Mouse (Mus musculus): ENCODE results near the gene Cxcl2. TPM values are rescaled to one million over a fixed set of nuclear protein-coding genes. Genes with fewer than 3 reads are reported as not detected.
A peak's percentile ranks its signal among the peaks of the same experiment; 100 is the strongest.

Cxcl2 gene
- polyA plus RNA-seq, 1 experiment from 2014 or later: not detected

DNA sequence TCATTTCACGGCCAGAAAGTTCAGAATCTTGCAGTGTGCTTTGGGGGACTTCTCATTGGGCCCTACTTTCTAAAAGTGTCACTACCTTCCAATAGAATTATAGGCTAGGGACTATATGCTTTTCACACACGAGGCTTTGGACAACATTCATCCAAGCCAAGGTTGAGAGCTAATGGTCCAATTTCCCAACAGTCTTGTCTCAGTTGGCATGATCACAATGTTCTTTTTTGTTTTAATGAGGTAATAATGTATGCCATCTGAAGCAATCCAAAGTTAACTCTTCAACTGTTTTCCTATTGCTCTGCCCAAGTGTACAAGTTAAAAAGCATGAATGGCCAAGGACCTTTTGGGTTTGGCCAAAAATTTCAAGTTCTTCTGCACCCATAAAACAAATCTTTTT lies 15.8 kb downstream of the Cxcl2 start:
- Histone ChIP-seq H3K4me2 (ENCODE audit: low read length) (no peak overlapping the region), H3K4me1 (ENCODE audit: control insufficient read depth, insufficient read depth, low read depth, low read length) (no peaks in the 10 kb centered on the region), H3K36me3 (ENCODE audit: control insufficient read depth, insufficient read depth, low read length) (no peaks in the 10 kb centered on the region), H3K9ac (ENCODE audit: low read depth, low read length) (no peak overlapping the region), H3K4me3 (ENCODE audit: low read length) (no peak overlapping the region), H3K27ac (ENCODE audit: low read depth, low read length) (no peak overlapping the region), H3K9me3 (ENCODE audit: control insufficient read depth, low read length) (no peaks in the 10 kb centered on the region), H3K27me3 (replicated peaks; ENCODE audit: control insufficient read depth, insufficient read depth, low read length) (no peaks in the 10 kb centered on the region)
- ATAC-seq: no peak
- 73% methylated on average over 2 of the region's 2 CpGs for WGBS

DNA sequence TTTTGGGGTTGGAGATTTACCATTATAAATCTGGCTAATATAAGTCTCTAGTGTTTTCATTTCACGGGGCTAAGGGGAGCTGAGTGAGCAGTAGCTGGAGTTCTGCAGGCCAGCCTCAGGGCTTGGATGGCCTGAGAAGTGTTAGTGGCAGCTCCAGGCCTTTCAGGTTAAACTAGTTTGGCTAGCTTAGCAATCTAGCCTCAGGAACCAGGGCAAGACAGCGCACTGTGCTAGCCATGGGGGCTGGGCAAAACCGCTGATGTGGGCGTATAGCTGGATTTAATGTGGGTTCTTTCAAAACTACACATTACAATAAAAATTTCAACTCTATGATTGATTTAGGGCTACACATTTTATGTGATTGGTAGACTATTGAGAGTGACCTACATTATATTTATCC lies 19.3 kb downstream of the Cxcl2 start:
- Histone ChIP-seq H3K9me3 (ENCODE audit: control insufficient read depth, low read length) (no peaks in the 10 kb centered on the region), H3K4me2 (ENCODE audit: low read length) (no peak overlapping the region), H3K9ac (ENCODE audit: low read depth, low read length) (no peak overlapping the region), H3K4me1 (ENCODE audit: control insufficient read depth, insufficient read depth, low read depth, low read length) (no peaks in the 10 kb centered on the region), H3K27me3 (replicated peaks; ENCODE audit: control insufficient read depth, insufficient read depth, low read length) (no peaks in the 10 kb centered on the region), H3K27ac (ENCODE audit: low read depth, low read length) (no peak overlapping the region), H3K36me3 (ENCODE audit: control insufficient read depth, insufficient read depth, low read length) (no peaks in the 10 kb centered on the region), H3K4me3 (ENCODE audit: low read length) (no peak overlapping the region)
- no peak for ATAC-seq
- 95% methylated on average over 4 of the region's 4 CpGs for WGBS

DNA sequence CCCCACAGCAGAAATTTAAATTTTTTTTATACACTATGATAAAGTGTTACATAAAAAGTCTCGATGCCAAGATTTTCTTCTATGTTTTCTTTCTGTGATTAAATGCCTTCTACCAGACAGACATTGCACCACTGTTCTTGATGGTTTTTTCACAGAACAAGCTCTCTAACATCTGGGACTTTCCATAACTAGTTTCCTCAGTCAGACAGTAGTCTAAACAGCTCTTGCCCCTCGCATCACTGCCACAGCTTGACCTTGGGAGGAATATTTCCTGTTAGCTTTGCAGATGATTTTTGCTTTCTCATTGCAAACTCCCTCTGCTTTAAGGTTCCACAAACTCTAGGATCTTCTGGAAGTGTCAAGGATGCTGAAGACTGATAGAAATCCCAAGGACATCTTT lies 26.9 kb downstream of the Cxcl2 start:
- H3K4me3 ChIP-seq (ENCODE audit: low read length): peak overlapping the region; percentile 78
- peak overlapping the region; percentile 98 for H3K27ac ChIP-seq (ENCODE audit: low read depth, low read length)
- H3K9me3 ChIP-seq (ENCODE audit: control insufficient read depth, low read length): no peaks in the 10 kb centered on the region
- no peaks in the 10 kb centered on the region; the same call in 1 of the 2 replicates for H3K36me3 ChIP-seq (ENCODE audit: control insufficient read depth, insufficient read depth, low read length)
- peak; percentile 9 for ATAC-seq
- WGBS: 47% methylated on average over 2 of the region's 2 CpGs
- H3K27me3 ChIP-seq (replicated peaks; ENCODE audit: control insufficient read depth, insufficient read depth, low read length): no peaks in the 10 kb centered on the region
- H3K9ac ChIP-seq (ENCODE audit: low read depth, low read length): peak overlapping the region; percentile 99
- peaks cover 14% of the 10 kb centered on the region for H3K4me1 ChIP-seq (ENCODE audit: control insufficient read depth, insufficient read depth, low read depth, low read length)
- H3K4me2 ChIP-seq (ENCODE audit: low read length): peak overlapping the region; percentile 73

DNA sequence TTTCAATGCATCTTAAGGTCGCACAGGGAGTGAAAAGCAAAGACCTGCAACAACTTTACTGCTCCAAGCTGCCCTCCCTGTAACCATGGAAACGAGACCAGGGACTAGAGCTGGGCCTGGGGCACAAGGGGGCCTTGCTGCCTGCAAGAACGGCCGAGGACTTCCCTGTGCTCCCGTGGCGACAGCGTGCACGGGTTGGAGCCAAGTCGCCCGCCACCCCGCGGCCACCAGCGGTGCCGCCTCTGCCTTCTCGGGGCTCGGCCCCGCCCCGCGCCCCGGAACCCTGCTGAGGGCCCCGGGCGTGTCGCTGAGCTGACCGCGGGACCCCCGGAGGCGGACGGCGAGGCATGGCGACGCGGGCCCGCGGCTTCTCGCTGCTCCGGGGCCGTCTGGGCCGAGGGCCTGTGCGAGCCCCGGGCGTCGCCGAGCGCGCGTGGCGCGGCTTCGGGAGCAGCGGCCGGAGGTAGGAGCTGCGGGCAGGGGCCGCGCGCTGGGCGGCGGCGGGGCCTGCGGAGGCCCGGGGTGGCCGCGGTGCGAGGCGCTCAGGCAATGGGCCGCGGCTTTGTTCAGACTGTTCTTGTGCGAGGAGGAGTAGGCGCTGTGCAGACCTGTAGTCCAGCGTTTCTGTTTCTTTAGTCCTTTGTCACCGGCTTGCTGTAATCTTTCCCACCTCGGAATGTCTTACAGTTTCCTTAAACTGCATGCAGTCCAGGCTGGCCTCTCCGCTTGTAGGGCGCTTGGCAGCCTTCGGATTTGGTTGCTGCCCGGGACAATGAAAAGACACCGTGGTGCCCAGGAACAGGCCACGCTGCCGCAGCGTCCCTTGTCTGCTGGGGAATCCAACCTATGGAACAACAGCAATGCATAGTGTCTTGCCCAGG lies 27.5 kb downstream of the Cxcl2 start, which contains the start of gene Mthfd2l:
Mthfd2l (plus strand) TSS at position 147 of the 881 bp plus-strand sequence.
- peaks cover 14% of the 10 kb centered on the region for H3K4me1 ChIP-seq (ENCODE audit: control insufficient read depth, insufficient read depth, low read depth, low read length)
- H3K9ac ChIP-seq (ENCODE audit: low read depth, low read length): peak within 1 kb of the TSS; percentile 99
- peak; percentile 98 for ATAC-seq
- no peaks in the 10 kb centered on the region for H3K9me3 ChIP-seq (ENCODE audit: control insufficient read depth, low read length)
- under 1% methylated on average over 72 of the region's 79 CpGs for WGBS
- peak within 1 kb of the TSS; percentile 73 for H3K4me2 ChIP-seq (ENCODE audit: low read length)
- H3K27ac ChIP-seq (ENCODE audit: low read depth, low read length): peak within 1 kb of the TSS; percentile 98
- no peaks in the 10 kb centered on the region for H3K27me3 ChIP-seq (replicated peaks; ENCODE audit: control insufficient read depth, insufficient read depth, low read length)
- H3K36me3 ChIP-seq (ENCODE audit: control insufficient read depth, insufficient read depth, low read length): no peaks in the 10 kb centered on the region; the same call in 1 of the 2 replicates
- H3K4me3 ChIP-seq (ENCODE audit: low read length): peak within 1 kb of the TSS; percentile 78

DNA sequence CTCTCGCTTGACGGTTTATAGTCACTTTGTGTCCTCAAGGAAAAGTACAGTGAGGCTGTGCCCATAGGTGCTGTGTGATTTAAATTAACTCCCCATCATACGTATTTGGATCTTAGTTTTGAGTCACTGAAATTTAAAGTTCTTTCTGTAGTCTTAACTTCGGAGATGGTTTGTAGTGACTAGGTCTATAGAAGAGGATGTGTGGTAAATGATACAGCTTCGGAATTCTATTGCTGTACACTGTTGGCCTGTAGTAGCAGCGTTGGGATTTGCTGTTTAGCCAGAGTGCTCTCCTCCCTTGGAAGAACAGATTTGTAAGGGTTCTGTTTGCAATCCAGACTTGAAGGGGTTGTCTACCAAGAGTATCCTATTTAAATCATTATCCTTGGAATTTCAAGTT lies 28.2 kb downstream of the Cxcl2 start:
- Histone ChIP-seq H3K9ac (ENCODE audit: low read depth, low read length) (peak overlapping the region; percentile 99), H3K4me1 (ENCODE audit: control insufficient read depth, insufficient read depth, low read depth, low read length) (peaks cover 14% of the 10 kb centered on the region), H3K4me3 (ENCODE audit: low read length) (peak overlapping the region; percentile 78), H3K36me3 (ENCODE audit: control insufficient read depth, insufficient read depth, low read length) (no peaks in the 10 kb centered on the region; the same call in 1 of the 2 replicates), H3K4me2 (ENCODE audit: low read length) (peak overlapping the region; percentile 73), H3K27me3 (replicated peaks; ENCODE audit: control insufficient read depth, insufficient read depth, low read length) (no peaks in the 10 kb centered on the region), H3K27ac (ENCODE audit: low read depth, low read length) (peak overlapping the region; percentile 98), H3K9me3 (ENCODE audit: control insufficient read depth, low read length) (no peaks in the 10 kb centered on the region)
- peak; percentile 31; the same call in 1 of the 2 replicates for ATAC-seq
- WGBS: 3% methylated on average over 6 of the region's 6 CpGs

DNA sequence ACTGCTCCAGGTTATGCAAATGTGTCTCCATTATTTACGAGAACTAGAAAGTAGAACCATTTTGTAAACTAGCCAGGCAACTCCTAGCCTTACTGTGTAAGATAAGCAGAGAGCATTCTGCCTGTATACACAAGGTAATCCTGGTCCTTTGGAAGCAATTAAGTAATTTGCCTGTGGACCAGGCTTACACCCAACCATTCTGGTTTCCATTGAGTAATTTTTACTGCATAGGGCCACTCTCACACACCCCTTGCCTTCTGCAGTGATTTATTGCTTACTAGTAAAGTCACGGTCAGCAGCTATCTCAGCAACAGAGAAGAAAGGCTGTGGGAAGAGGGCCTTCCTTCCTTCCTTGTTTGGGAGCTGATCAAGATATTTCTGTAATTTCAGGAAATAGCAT lies 33.0 kb downstream of the Cxcl2 start:
- H3K4me2 ChIP-seq (ENCODE audit: low read length): no peak overlapping the region

DNA sequence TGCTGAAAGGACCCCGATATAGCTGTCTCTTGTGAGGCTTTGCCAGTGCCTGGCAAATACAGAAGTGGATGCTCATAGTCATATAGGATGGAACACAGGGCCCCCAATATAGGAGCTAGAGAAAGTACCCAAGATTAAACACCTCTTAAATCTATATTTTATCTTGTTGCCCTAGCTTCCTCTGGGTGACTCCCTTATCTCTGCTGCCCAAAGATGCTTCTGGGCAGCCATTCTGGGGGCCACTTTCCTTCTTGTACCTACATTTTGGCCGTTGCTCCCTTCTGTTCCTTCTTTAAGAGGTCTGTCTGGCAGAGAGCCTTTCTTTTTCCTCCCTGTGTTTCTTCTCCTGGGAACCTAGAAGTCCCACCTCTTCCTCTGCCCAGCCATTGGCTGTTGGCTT lies 41.8 kb downstream of the Cxcl2 start:
- no peaks in the 10 kb centered on the region for H3K4me1 ChIP-seq (ENCODE audit: control insufficient read depth, insufficient read depth, low read depth, low read length)
- ATAC-seq: no peak
- WGBS: 89% methylated on average over 2 of the region's 2 CpGs
- no peak overlapping the region for H3K27ac ChIP-seq (ENCODE audit: low read depth, low read length)
- no peak overlapping the region for H3K9ac ChIP-seq (ENCODE audit: low read depth, low read length)
- no peak overlapping the region for H3K4me3 ChIP-seq (ENCODE audit: low read length)
- H3K9me3 ChIP-seq (ENCODE audit: control insufficient read depth, low read length): no peaks in the 10 kb centered on the region
- no peak overlapping the region for H3K4me2 ChIP-seq (ENCODE audit: low read length)
- H3K27me3 ChIP-seq (replicated peaks; ENCODE audit: control insufficient read depth, insufficient read depth, low read length): no peaks in the 10 kb centered on the region
- H3K36me3 ChIP-seq (ENCODE audit: control insufficient read depth, insufficient read depth, low read length): peaks cover 3% of the 10 kb centered on the region; the same call in 1 of the 2 replicates

More for the DNA sequence above, 33.0 kb downstream of the Cxcl2 start:
- 70% methylated on average over 2 of the region's 2 CpGs for WGBS
- Histone ChIP-seq H3K9me3 (ENCODE audit: control insufficient read depth, low read length) (no peaks in the 10 kb centered on the region), H3K36me3 (ENCODE audit: control insufficient read depth, insufficient read depth, low read length) (no peaks in the 10 kb centered on the region; the same call in 1 of the 2 replicates), H3K9ac (ENCODE audit: low read depth, low read length) (no peak overlapping the region), H3K27me3 (replicated peaks; ENCODE audit: control insufficient read depth, insufficient read depth, low read length) (no peaks in the 10 kb centered on the region), H3K27ac (ENCODE audit: low read depth, low read length) (no peak overlapping the region), H3K4me1 (ENCODE audit: control insufficient read depth, insufficient read depth, low read depth, low read length) (peaks cover 10% of the 10 kb centered on the region; the same call in 1 of the 2 replicates), H3K4me3 (ENCODE audit: low read length) (no peak overlapping the region)
- ATAC-seq: no peak

DNA sequence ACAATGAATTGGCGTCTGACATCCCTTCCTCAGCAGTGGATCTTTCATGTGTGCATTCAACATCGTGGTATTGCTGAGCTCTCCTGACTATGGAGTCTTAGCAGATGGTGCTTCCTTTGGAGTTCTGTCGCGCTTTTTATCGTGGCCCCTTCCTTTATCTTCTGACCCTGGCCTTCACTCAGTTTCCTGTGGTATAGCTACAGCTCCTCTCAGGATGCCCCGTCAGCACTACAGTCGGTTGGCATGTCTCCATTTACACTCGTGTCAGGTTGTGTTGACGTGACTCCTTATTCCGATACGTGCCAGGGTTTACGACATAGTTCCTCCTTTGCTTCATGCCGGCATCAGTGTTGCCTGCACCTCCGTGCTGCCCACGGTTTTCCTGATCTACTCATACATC lies 45.8 kb downstream of the Cxcl2 start:
- Histone ChIP-seq H3K4me1 (ENCODE audit: control insufficient read depth, insufficient read depth, low read depth, low read length) (no peaks in the 10 kb centered on the region), H3K27ac (ENCODE audit: low read depth, low read length) (no peak overlapping the region), H3K9me3 (ENCODE audit: control insufficient read depth, low read length) (no peaks in the 10 kb centered on the region), H3K4me3 (ENCODE audit: low read length) (no peak overlapping the region), H3K36me3 (ENCODE audit: control insufficient read depth, insufficient read depth, low read length) (peaks cover 3% of the 10 kb centered on the region; the same call in 1 of the 2 replicates), H3K9ac (ENCODE audit: low read depth, low read length) (no peak overlapping the region), H3K27me3 (replicated peaks; ENCODE audit: control insufficient read depth, insufficient read depth, low read length) (no peaks in the 10 kb centered on the region), H3K4me2 (ENCODE audit: low read length) (no peak overlapping the region)
- 84% methylated on average over 15 of the region's 15 CpGs for WGBS
- ATAC-seq: no peak

DNA sequence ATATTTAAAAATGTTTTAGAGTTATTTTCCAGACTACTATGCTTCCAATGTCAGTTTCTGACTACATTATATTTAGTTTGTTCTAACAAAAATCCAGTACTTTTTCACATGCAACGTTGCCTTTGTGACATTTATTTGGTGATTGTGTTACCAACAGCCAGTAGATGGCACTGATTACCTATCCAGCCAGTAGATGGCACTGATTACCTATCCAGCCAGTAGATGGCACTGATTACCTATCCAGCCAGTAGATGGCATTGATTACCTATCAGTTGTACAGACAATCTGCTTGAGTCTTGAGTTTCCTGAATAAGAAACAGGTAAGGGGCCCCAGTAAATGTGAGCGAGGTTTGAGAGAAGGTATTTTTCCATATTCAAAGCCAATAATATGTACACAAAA lies 47.8 kb downstream of the Cxcl2 start:
- H3K4me1 ChIP-seq (ENCODE audit: control insufficient read depth, insufficient read depth, low read depth, low read length): no peaks in the 10 kb centered on the region
- H3K4me3 ChIP-seq (ENCODE audit: low read length): no peak overlapping the region
- no peaks in the 10 kb centered on the region for H3K9me3 ChIP-seq (ENCODE audit: control insufficient read depth, low read length)
- no peak overlapping the region for H3K27ac ChIP-seq (ENCODE audit: low read depth, low read length)
- ATAC-seq: peak; percentile 90
- WGBS: 37% methylated on average over 2 of the region's 2 CpGs
- no peak overlapping the region for H3K9ac ChIP-seq (ENCODE audit: low read depth, low read length)
- no peaks in the 10 kb centered on the region for H3K27me3 ChIP-seq (replicated peaks; ENCODE audit: control insufficient read depth, insufficient read depth, low read length)
- H3K36me3 ChIP-seq (ENCODE audit: control insufficient read depth, insufficient read depth, low read length): peaks cover 3% of the 10 kb centered on the region; the same call in 1 of the 2 replicates
- no peak overlapping the region for H3K4me2 ChIP-seq (ENCODE audit: low read length)

All from hindbrain, embryonic 16.5 days (tissue).